In the genomic region with DNA sequence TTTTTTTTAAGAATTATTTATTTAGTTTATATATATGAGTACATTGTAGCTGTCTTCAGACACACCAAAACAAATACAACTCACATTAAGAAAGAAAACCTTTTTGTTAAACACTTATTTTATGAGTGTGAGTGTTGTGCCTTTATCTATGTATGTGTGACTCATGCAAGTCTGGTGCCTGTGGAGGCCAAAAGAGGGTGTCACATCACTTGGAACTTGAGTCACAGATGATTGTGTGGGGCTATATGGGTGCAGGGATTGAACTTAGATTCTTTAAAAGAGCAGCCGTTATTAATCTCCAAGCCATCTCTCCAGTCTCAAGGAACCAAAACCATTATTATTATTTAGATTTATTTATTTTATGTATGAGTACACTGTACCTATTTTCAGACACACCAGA, we compare ENCODE assay signal across 19 mouse cellular contexts. TPM values are rescaled to one million over a fixed set of nuclear protein-coding genes. Genes with fewer than 3 reads are reported as not detected.
"Had no signal": no experiment of that assay in that cellular context is flagged by ENCODE, and none has a peak within 500 bp of the region (broad histone marks: within the 10 kb centered on the region; RNA-seq: fewer than 3 reads in every experiment).

No protein-coding gene starts in this region.

- H3K27me3 ChIP-seq: liver, embryonic 15.5 days; lung, embryonic 15.5 days; midbrain, embryonic 13.5 days; midbrain, embryonic 15.5 days; neural tube, embryonic 12.5 days had no signal

- H3K4me1 ChIP-seq: midbrain, embryonic 15.5 days had no signal

- H3K27ac ChIP-seq: liver, embryonic 15.5 days; macrophage; midbrain, embryonic 13.5 days; midbrain, embryonic 15.5 days; neural tube, embryonic 12.5 days had no signal

- DNase-seq: liver, postnatal 0 days; lung, adult 2 months; lung, postnatal 14 days; lung, postnatal 36 days; retina, postnatal 1 day; right cerebral cortex, adult 18-20 months; thymus, adult 18-20 months; thymus, postnatal 14 days; thymus, postnatal 36 days had no signal

- ATAC-seq: liver, postnatal 0 days; midbrain, embryonic 13.5 days; midbrain, embryonic 15.5 days had no signal

- H3K4me2 ChIP-seq: liver, embryonic 15.5 days; lung, embryonic 15.5 days; midbrain, embryonic 11.5 days; midbrain, embryonic 13.5 days; midbrain, embryonic 15.5 days; neural tube, embryonic 12.5 days had no signal

- H3K36me3 ChIP-seq: liver, embryonic 15.5 days; midbrain, embryonic 15.5 days had no signal

- H3K4me3 ChIP-seq: liver, embryonic 15.5 days; lung, embryonic 15.5 days; megakaryocyte, embryonic 14.5 days; midbrain, embryonic 13.5 days; midbrain, embryonic 15.5 days; myocyte; neural tube, embryonic 12.5 days had no signal

- H3K9me3 ChIP-seq: liver, embryonic 15.5 days; lung, embryonic 15.5 days; megakaryocyte, embryonic 14.5 days; midbrain, embryonic 13.5 days; midbrain, embryonic 15.5 days; neural tube, embryonic 12.5 days had no signal

- H3K9ac ChIP-seq: liver, embryonic 15.5 days; lung, embryonic 15.5 days; midbrain, embryonic 13.5 days; midbrain, embryonic 15.5 days; neural tube, embryonic 12.5 days had no signal

RNA-seq across cellular contexts. Expression of gene Mpzl1, which starts 48.0 kb away (rescaled TPM):
- total RNA-seq: neutrophil, adult 5-6 weeks had no signal
